Mouse (Mus musculus) lung, embryonic 16.5 days (tissue): ENCODE results near the gene Ppox. TPM values are rescaled to one million over a fixed set of nuclear protein-coding genes. Genes with fewer than 3 reads are reported as not detected.

ENCODE experiments used
- ATAC-seq: fragments of 200-750 bp; cut with Nextera tagmentation; 2 replicates; pipeline ENCODE4 v1.8.0; 2017; ENCODE audit warnings: low read depth, mild to moderate bottlenecking, moderate library complexity
- H3K27ac ChIP-seq: fragments of 300-500 bp; sonication (generic); 2 replicates; pipeline ENCODE4 v1.5.1; 2014; ENCODE audit warnings: mild to moderate bottlenecking, control low read depth, low read length
- H3K27me3 ChIP-seq: fragments of 300-500 bp; sonication (generic); 2 replicates; pipeline ENCODE4 v1.6.1; 2014; ENCODE audit warnings: low read depth, low read length, mixed read lengths; ENCODE audit not compliant: control insufficient read depth, insufficient read depth
- H3K36me3 ChIP-seq: fragments of 300-500 bp; sonication (generic); 2 replicates; pipeline ENCODE4 v1.6.1; 2014; ENCODE audit warnings: low read length; ENCODE audit not compliant: control insufficient read depth, insufficient read depth
- H3K4me1 ChIP-seq: fragments of 300-500 bp; sonication (generic); replicated peaks from 2 replicates; pipeline ENCODE4 v1.6.1; 2014; ENCODE audit warnings: low read length, mixed read lengths; ENCODE audit not compliant: control insufficient read depth, insufficient read depth
- H3K4me2 ChIP-seq: fragments of 300-500 bp; sonication (generic); 2 replicates; pipeline ENCODE4 v1.6.1; 2014; ENCODE audit warnings: low read depth, low read length, control low read depth
- H3K4me3 ChIP-seq: fragments of 300-500 bp; sonication (generic); 2 replicates; pipeline ENCODE4 v1.5.1; 2014; ENCODE audit warnings: mild to moderate bottlenecking, low read length, control low read depth
- H3K9ac ChIP-seq: fragments of 300-500 bp; sonication (generic); 2 replicates; pipeline ENCODE4 v1.6.1; 2014; ENCODE audit warnings: low read length, control low read depth
- H3K9me3 ChIP-seq: fragments of 300-500 bp; sonication (generic); 2 replicates; pipeline ENCODE4 v1.6.1; 2016; ENCODE audit warnings: low read length; ENCODE audit not compliant: control insufficient read depth
- WGBS: fragments of 180-500 bp; shearing (Covaris S2); extraction: QIAGEN DNeasy Blood & Tissue Kit; methylation state at CpG from one replicate; pipeline ENCODE4 v1.1.7; 2014; 5-methylcytosine and 5-hydroxymethylcytosine counted together
- polyA plus RNA-seq: library from polyadenylated mRNA; unstranded; fragments of >200 nt; fragmentation: Nextera tagmentation; extraction: Ambion mirVana; gene quantifications from 2 replicates; pipeline ENCODE4 v1.2.1, GENCODE M21; 2015

Gene Ppox
- polyA plus RNA-seq, 1 experiment from 2014 or later = 53.9 TPM

DNA sequence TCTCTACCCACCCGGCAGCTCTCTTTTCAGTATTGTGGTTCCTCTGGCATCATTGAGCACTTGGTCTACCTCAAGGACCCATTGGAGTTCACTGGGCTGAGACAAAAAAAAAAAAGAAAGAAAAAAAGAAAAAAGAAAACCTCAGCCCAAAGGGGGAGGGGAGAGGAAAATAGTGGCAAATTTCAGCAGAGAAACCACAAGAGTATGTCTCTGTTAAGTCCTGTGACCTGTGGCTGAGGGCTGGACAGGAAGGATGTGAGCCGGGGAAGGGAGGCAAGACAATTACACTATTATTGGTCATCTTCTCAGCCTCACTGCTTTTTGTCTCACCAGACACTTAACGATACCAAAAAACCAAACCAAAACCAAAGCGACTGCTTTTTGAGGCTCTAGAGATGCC, 49.1 kb downstream of the Ppox start:
- Histone ChIP-seq H3K9ac (no peak overlapping the region), H3K4me3 (no peak overlapping the region), H3K27me3 (no peaks in the 10 kb centered on the region), H3K4me1 (no peaks in the 10 kb centered on the region), H3K4me2 (no peak overlapping the region), H3K36me3 (peaks cover 24% of the 10 kb centered on the region), H3K27ac (no peak overlapping the region), H3K9me3 (no peaks in the 10 kb centered on the region)
- WGBS = 81% methylated on average over 4 of the region's 4 CpGs
- no peak for ATAC-seq

DNA sequence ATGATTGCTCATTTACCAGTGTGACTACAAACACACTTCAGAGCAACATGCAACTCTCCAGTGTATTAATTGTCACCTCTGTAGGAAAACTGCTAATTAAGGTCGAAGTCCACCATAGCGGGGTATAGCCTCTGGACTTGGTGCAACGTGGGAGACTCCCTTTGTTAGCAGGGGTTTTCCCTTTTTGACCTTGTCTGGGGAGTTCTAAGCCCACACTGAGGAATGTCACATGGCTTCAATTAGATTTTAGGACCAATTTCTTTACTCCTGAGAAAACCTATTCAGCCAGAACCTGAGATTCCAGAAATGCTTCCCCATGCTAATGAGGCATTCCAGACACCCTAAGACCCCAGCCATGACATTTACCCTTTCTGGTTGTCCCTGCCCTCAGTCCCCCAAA, 50.8 kb downstream of the Ppox start:
- H3K4me1 ChIP-seq = no peaks in the 10 kb centered on the region
- peaks cover 10% of the 10 kb centered on the region for H3K36me3 ChIP-seq
- ATAC-seq = no peak
- 87% methylated on average over 3 of the region's 3 CpGs for WGBS
- no peak overlapping the region for H3K9ac ChIP-seq
- no peak overlapping the region for H3K4me2 ChIP-seq
- no peaks in the 10 kb centered on the region for H3K27me3 ChIP-seq
- no peak overlapping the region for H3K4me3 ChIP-seq
- H3K27ac ChIP-seq = no peak overlapping the region
- H3K9me3 ChIP-seq = no peaks in the 10 kb centered on the region

DNA sequence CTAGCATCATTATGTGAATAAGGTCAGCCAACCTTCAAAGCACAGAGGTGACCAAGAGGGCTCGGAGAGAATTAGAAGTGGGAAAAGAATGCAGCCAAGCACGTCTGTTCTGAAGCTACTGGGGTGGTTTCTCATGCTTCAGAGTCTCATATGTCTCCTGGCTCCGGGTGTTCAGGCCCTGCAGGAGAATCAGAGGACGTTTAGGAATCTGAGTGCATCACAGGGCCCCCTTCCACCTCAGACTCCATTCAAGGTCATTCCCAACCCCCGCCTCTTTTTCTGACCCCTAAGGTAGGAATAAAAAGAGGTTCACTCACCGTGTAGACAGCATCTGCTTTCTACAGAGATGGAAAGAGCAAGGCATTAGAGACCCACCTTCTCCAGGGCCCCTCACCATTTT, 51.2 kb downstream of the Ppox start:
- Histone ChIP-seq H3K4me1 (no peaks in the 10 kb centered on the region), H3K27ac (no peak overlapping the region)
- 48% methylated on average over 6 of the region's 6 CpGs for WGBS

DNA sequence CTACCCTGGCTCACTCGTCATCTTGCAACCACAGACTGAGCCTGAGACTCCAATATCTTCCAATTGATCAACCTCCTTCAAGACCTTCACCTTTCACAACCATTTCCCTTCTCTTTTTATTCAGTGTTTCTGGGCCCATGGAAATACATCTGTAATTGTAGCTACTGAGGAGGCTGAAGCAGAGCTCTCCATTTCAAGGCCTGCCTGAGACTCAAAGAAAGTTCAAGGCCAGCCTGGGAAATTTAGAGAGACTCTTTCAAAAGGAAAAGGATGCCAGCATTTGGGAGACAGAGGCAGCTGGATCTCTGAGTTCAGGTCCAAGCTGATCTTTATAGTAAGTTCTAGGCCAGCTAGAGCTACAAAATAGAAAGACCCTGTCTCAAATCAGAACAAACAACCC, 53.1 kb downstream of the Ppox start:
- Histone ChIP-seq H3K36me3 (no peaks in the 10 kb centered on the region), H3K4me1 (no peaks in the 10 kb centered on the region), H3K27me3 (no peaks in the 10 kb centered on the region), H3K9ac (no peak overlapping the region), H3K4me2 (no peak overlapping the region), H3K27ac (no peak overlapping the region), H3K9me3 (no peaks in the 10 kb centered on the region), H3K4me3 (no peak overlapping the region)
- ATAC-seq = no peak
- WGBS = 79% methylated on average over 1 of the region's 1 CpGs

More for the DNA sequence above, 51.2 kb downstream of the Ppox start:
- no peak for ATAC-seq
- Histone ChIP-seq H3K36me3 (peaks cover 8% of the 10 kb centered on the region), H3K9ac (no peak overlapping the region), H3K4me2 (no peak overlapping the region), H3K27me3 (no peaks in the 10 kb centered on the region), H3K4me3 (no peak overlapping the region), H3K9me3 (no peaks in the 10 kb centered on the region)

DNA sequence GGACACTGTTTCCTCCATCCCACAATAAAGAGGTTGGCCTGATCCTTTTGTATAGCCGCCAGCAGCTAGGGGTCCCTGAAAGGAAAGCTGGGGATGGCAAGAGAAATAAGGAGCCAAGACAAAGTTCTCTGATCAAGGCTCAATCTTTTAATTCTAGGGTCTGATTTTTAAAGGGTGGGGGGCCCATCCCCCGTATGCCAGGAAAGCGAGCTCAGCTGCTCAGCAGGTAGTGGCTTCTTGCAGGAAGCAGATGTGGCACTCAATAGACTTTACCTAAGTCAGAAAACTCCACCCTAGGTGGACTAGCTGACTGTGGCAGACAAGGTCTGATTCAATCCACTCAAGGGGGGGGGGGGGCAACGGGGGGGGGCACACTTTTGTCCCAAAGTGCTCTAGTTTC, 54.2 kb downstream of the Ppox start:
- H3K36me3 ChIP-seq = no peaks in the 10 kb centered on the region
- H3K4me2 ChIP-seq = no peak overlapping the region
- 58% methylated on average over 4 of the region's 4 CpGs for WGBS
- H3K4me1 ChIP-seq = no peaks in the 10 kb centered on the region; the same call in 1 of the 2 replicates
- no peak overlapping the region for H3K27ac ChIP-seq
- no peaks in the 10 kb centered on the region for H3K27me3 ChIP-seq
- no peak for ATAC-seq
- H3K9me3 ChIP-seq = no peaks in the 10 kb centered on the region
- H3K4me3 ChIP-seq = no peak overlapping the region
- H3K9ac ChIP-seq = no peak overlapping the region

Other genes starting within 250 kb of the Ppox start
- 12.7 and 19.3 TPM in 2 replicates for gene Fcgr3, start 216.3 kb downstream of the Ppox start, polyA plus RNA-seq
- 15.7 and 20.4 TPM in 2 replicates for gene Cfap126, start 167.3 kb downstream of the Ppox start, polyA plus RNA-seq
- gene Sdhc, start 130.6 kb downstream of the Ppox start, polyA plus RNA-seq = 263 and 285 TPM in 2 replicates
- gene Mpz, start 130.5 kb downstream of the Ppox start, polyA plus RNA-seq = 0.78 and 1.3 TPM in 2 replicates
- gene Pcp4l1, start 84.9 kb downstream of the Ppox start, polyA plus RNA-seq = 6.6 and 7.2 TPM in 2 replicates
- 0.19 and 0.23 TPM in 2 replicates for gene Nr1i3, start 67.2 kb downstream of the Ppox start, polyA plus RNA-seq
- 32.0 and 33.3 TPM in 2 replicates for gene Tomm40l, start 58.7 kb downstream of the Ppox start, polyA plus RNA-seq
- gene Apoa2, start 56.1 kb downstream of the Ppox start, polyA plus RNA-seq = 13.3 and 111 TPM in 2 replicates
- gene Fcer1g, start 46.8 kb downstream of the Ppox start, polyA plus RNA-seq = 52.8 and 59.4 TPM in 2 replicates
- 8.4 and 9.2 TPM in 2 replicates for gene Adamts4, start 30.8 kb downstream of the Ppox start, polyA plus RNA-seq
- gene Ndufs2, start 29.8 kb downstream of the Ppox start, polyA plus RNA-seq = 227 and 230 TPM in 2 replicates
- gene B4galt3, start 10.9 kb downstream of the Ppox start, polyA plus RNA-seq = 92.6 and 98.6 TPM in 2 replicates
- 69.8 and 76.0 TPM in 2 replicates for gene Usp21, start 6.8 kb upstream of the Ppox start, polyA plus RNA-seq
- 109 and 111 TPM in 2 replicates for gene Ufc1, start 13.8 kb upstream of the Ppox start, polyA plus RNA-seq
- gene Dedd, start 48.0 kb upstream of the Ppox start, polyA plus RNA-seq = 52.0 and 52.1 TPM in 2 replicates
- gene Nit1, start 64.5 kb upstream of the Ppox start, polyA plus RNA-seq = 43.5 and 44.9 TPM in 2 replicates
- 86.4 and 99.8 TPM in 2 replicates for gene Pfdn2, start 64.5 kb upstream of the Ppox start, polyA plus RNA-seq
- gene Klhdc9, start 79.6 kb upstream of the Ppox start, polyA plus RNA-seq = 3.8 and 4.4 TPM in 2 replicates
- gene Nectin4, start 88.9 kb upstream of the Ppox start, polyA plus RNA-seq = 7.4 and 9.4 TPM in 2 replicates
- gene Arhgap30, start 107.8 kb upstream of the Ppox start, polyA plus RNA-seq = 2.6 and 3.2 TPM in 2 replicates
- gene Usf1, start 130.1 kb upstream of the Ppox start, polyA plus RNA-seq = 73.6 and 81.7 TPM in 2 replicates
- gene Tstd1, start 137.7 kb upstream of the Ppox start, polyA plus RNA-seq = 5.9 and 8.4 TPM in 2 replicates
- gene F11r, start 156.3 kb upstream of the Ppox start, polyA plus RNA-seq = 134 and 145 TPM in 2 replicates
- gene Alyref2, start 222.3 kb upstream of the Ppox start, polyA plus RNA-seq = 11.8 and 13.6 TPM in 2 replicates